Mouse (Mus musculus) heart, adult 18-20 months (tissue): ENCODE measurements around the gene Atic. TPM values are rescaled to one million over a fixed set of nuclear protein-coding genes. Genes with fewer than 3 reads are reported as not detected.

Experiments used
- DNase-seq, 2 experiments: peaks; one replicate each; pipeline ENCODE4 v3.0.0; 2021 to 2022; ENCODE audit warnings: mixed read lengths in 1 of 2
- long read RNA-seq, 2 experiments: library from polyadenylated mRNA; stranded (forward); transcript quantifications; one replicate each; pipeline ENCODE4 v2.0.0; 2021
- total RNA-seq, 2 experiments: library from RNA; stranded (reverse); gene quantifications; 2 replicates each; pipeline ENCODE4 v1.2.3; 2021

The Atic gene
- total RNA-seq, result 10 to 100 TPM; 25.6 to 26.6 TPM
- long read RNA-seq, experiment 1, transcript Atic-201 (16 exons, 2,845 nt), result major isoform, 8 of 9 reads
- long read RNA-seq, experiment 1, partial matches to known transcripts, result 1 of 9 reads
- long read RNA-seq, experiment 1, other reads (novel, unspliced or antisense), result 0 of 9 reads
- long read RNA-seq, experiment 2, partial matches to known transcripts, result 0 of 4 reads
- long read RNA-seq, experiment 2, other reads (novel, unspliced or antisense), result 2 of 4 reads

DNA sequence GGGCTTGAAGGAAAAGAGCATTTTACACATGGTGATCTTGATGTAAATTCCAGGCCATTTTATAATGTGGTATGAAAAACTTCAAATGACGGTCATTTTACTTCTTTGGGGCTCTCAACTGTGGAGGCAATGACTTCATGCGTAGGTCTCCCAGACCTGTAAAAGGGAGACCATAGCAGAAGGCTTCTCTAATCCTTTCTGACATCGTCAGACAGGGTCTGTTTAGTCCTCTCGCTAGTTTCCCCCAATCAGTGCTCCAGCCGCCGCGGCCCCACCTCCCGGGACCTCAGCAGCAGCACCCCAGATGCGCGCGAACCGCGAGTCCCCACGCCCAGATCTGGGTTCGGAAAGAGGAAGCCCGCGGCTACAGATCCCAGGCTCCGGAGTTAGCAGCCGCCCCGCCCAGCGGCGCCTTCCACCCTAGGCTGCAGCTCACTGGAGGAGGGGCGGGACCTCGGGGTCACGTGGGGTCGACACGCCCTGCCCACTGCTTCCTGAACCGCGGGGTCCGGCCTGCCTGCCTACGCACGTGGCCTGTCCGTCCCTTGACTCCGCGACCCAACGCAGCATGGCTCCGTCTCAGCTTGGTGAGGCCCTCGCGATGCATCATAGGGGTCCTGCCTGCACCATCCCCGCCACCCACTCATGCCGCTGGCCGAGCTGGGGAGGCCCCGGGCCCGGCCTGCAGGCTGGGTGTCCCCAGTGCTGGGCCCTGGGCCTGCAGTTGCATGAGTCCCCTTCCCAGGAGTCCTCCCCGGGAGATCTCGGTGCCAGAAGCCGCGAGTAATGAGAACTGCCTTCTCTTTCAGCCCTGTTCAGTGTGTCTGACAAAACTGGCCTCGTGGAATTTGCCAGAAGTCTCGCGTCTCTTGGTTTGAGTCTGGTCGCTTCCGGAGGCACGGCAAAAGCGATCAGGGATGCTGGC lies at the start of gene Atic:
TSS of gene Atic (plus strand) at position 463 of the 925 bp plus-strand sequence.
- peak; percentile 92 to 95 for DNase-seq

GRCm38 (mm10) chr1:71507251-71507650 lies 49.7 kb upstream of the Atic start:
- no peak for DNase-seq

DNA sequence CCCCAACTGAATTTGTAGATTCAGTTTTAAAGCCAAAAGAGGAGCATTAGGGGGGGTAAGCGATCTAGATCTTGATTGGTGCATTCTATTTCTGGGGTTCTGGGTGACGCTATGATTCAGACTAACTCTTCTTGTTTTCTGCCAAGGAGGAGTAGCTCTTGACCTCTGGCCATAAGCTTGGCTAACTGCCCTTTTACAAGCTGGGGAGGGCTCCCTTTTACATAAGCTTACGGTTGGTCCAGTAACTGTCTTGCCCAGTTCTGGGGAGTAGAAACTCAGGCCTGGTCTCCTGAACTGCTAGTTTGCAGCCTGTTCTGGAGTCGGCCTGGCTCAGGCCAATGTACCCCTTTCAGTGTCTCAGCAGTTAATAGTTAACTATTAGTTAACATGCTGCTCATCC lies 41.9 kb upstream of the Atic start:
- DNase-seq, result no peak

- peak in 1 of 2 experiments; percentile 13 for DNase-seq
Observed at GRCm38 (mm10) chr1:71528808-71529648, 27.9 kb upstream of the Atic start.

GRCm38 (mm10) chr1:71530779-71531178 lies 26.2 kb upstream of the Atic start:
- DNase-seq, result no peak

- peak; percentile 31 to 69 for DNase-seq
Observed at GRCm38 (mm10) chr1:71531653-71532052, 25.3 kb upstream of the Atic start.

DNA sequence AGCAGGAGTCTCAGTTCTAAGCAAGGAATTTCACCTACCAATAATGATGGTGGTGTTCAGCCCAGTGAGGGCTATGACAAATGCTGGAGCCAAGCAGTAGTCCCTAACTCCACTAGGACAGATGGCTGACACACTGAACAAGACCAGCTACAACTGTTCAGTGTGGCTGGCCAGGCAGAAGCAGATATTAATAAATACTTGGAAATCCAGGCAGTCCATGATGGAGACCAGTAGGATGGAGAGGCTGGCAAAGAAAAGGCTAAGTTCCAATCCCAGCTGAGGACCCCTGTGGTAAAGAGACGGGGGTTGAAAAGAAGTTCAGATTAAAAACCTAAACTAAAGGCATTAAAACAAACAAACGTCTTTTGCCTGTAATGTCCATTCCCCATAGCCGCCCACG lies 17.3 kb upstream of the Atic start:
- no peak for DNase-seq

GRCm38 (mm10) chr1:71540437-71540836 lies 16.5 kb upstream of the Atic start:
- peak; percentile 40 to 42 for DNase-seq

GRCm38 (mm10) chr1:71550626-71551195 lies 6.2 kb upstream of the Atic start:
- no peak for DNase-seq

DNA sequence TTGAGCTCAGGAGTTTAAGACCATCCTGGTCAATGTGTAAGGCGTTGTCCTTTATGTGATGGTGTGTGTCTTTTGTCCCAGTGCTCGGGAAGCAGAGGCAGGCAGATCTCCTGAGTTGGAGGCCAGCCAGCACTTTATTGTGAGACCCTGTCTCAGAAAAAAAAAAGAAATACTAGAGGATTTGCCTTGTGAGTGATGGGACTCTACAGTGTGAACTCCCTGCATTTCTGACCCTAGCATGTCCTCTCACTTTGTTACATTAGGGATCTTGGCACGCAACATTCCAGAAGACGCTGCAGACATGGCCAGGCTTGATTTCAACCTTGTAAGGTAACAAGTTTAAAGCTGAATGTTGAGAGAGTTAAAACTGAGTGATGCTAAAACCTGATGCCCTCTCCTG lies 3.7 kb downstream of the Atic start:
- no peak for DNase-seq

DNA sequence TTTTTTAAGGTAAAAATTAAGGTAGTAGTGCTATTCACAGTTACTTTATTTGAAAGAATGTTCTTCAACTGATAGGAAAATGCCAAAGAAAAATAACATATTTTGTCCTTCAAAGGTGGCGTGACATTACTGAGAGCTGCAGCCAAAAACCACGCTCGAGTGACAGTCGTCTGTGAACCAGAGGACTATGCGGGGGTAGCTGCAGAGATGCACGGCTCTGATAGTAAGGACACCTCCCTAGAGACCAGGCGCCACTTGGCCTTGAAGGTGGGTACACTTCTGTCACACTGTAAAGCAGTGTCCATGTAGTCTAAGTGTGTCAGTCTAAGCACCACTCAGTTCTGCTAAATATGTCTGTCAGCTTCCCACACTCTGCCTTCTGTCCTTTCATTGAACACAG lies 7.3 kb downstream of the Atic start:
- no peak for DNase-seq

- no peak for DNase-seq
Observed at GRCm38 (mm10) chr1:71567884-71568605, 11.1 kb downstream of the Atic start.

- no peak for DNase-seq
Observed at GRCm38 (mm10) chr1:71570116-71570515, 13.2 kb downstream of the Atic start.

- DNase-seq, result peak; percentile 3 to 5
Observed at GRCm38 (mm10) chr1:71575987-71576386, 19.0 kb downstream of the Atic start.

DNA sequence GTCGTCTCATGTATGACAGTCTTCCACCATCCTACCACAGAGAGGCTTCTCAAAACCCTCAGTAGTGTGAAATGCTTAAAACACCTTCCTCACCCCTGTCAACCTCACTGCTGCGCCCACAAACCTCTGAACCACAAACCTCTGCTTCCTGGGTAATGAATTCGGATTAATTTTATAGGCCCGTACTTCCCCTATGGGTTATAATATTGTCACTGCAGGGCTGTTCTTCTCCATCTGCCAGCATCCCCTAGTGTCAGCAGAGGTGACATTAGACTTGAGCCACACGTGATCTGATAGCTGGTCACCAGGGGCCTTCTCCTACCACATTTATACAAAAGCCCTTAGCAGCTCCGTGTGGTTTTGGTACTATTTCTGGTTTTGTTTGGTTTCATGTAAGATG lies 19.9 kb downstream of the Atic start:
- no peak for DNase-seq

- peak; percentile 6 to 8 for DNase-seq
Observed at GRCm38 (mm10) chr1:71579526-71579925, 22.6 kb downstream of the Atic start.

GRCm38 (mm10) chr1:71580408-71580807 lies 23.5 kb downstream of the Atic start:
- DNase-seq, result no peak

- no peak for DNase-seq
Observed at GRCm38 (mm10) chr1:71583302-71583701, 26.4 kb downstream of the Atic start.

- no peak for DNase-seq
Observed at GRCm38 (mm10) chr1:71583900-71584299, 26.9 kb downstream of the Atic start.

GRCm38 (mm10) chr1:71586658-71587057 lies 29.7 kb downstream of the Atic start:
- DNase-seq, result no peak

GRCm38 (mm10) chr1:71590038-71590437 lies 33.1 kb downstream of the Atic start:
- DNase-seq, result no peak
